ENCODE assay signal across 25 mouse cellular contexts in the genomic region with DNA sequence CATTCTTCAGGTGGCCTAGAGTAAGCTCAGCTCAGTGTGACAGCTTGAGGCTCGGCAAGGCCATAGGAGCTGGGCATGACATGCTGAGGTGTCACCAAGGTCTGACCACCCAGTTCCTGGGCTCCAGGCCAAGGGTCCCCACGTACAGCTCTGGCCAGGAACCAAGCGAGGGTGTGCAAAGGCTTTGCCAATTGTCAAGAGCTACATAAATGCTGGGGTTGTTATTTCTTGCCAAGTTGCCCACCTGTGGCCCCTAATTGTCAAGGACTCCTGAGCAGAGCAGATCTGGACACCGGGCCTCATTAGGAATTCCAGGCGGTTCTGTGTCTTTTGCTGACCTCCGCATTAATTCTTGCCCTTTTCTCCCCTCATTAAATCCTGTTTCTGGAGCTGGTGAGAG.
"Had no signal": no experiment of that assay in that cellular context is flagged by ENCODE, and none has a peak within 500 bp of the region (broad histone marks: within the 10 kb centered on the region; RNA-seq: fewer than 3 reads in every experiment).

No protein-coding gene starts in this region.

- H3K9ac ChIP-seq: heart, embryonic 13.5 days; heart, embryonic 15.5 days; hindbrain, embryonic 13.5 days; hindbrain, embryonic 15.5 days; limb, embryonic 12.5 days; liver, embryonic 13.5 days; liver, embryonic 15.5 days had no signal

- ATAC-seq: hindbrain, postnatal 0 days; intestine, postnatal 0 days had no signal

- H3K4me1 ChIP-seq: heart, embryonic 13.5 days; heart, embryonic 15.5 days; hindbrain, embryonic 13.5 days; hindbrain, embryonic 15.5 days; liver, embryonic 13.5 days; liver, embryonic 15.5 days had no signal

- H3K4me3 ChIP-seq: heart, adult 2 months; heart, embryonic 13.5 days; heart, embryonic 15.5 days; hindbrain, embryonic 13.5 days; hindbrain, embryonic 15.5 days; layer of hippocampus, adult 2 months; left cerebral cortex, adult 2 months; limb, embryonic 10.5 days; limb, embryonic 12.5 days; liver, embryonic 13.5 days; liver, embryonic 15.5 days had no signal

- H3K27me3 ChIP-seq: heart, embryonic 15.5 days; hindbrain, embryonic 13.5 days; limb, embryonic 12.5 days; liver, embryonic 15.5 days had no signal

- H3K9me3 ChIP-seq: heart, embryonic 13.5 days; heart, embryonic 15.5 days; hindbrain, embryonic 13.5 days; hindbrain, embryonic 15.5 days; limb, embryonic 10.5 days; limb, embryonic 12.5 days; liver, embryonic 13.5 days; liver, embryonic 15.5 days had no signal

- H3K36me3 ChIP-seq: heart, embryonic 13.5 days; heart, embryonic 15.5 days; hindbrain, embryonic 13.5 days; hindbrain, embryonic 15.5 days; limb, embryonic 10.5 days; limb, embryonic 12.5 days; liver, embryonic 13.5 days; liver, embryonic 15.5 days had no signal

- DNase-seq: gastrocnemius, postnatal 14 days; gastrocnemius, postnatal 36 days; heart, adult 2 months; heart, postnatal 14 days; heart, postnatal 36 days; kidney, adult 18-20 months; kidney, adult 8-10 months; kidney, postnatal 10 days; kidney, postnatal 25 days; kidney, postnatal 4 days; liver; liver, embryonic 13.5 days had no signal

- H3K27ac ChIP-seq: heart, adult 2 months; heart, embryonic 13.5 days; heart, embryonic 15.5 days; hindbrain, embryonic 13.5 days; hindbrain, embryonic 15.5 days; hindbrain, postnatal 0 days; layer of hippocampus, adult 2 months; left cerebral cortex, adult 2 months; limb, embryonic 10.5 days; limb, embryonic 12.5 days; liver, embryonic 13.5 days; liver, embryonic 15.5 days had no signal

- H3K4me2 ChIP-seq: heart, embryonic 11.5 days; heart, embryonic 13.5 days; heart, embryonic 15.5 days; hindbrain, embryonic 13.5 days; hindbrain, embryonic 15.5 days; limb, embryonic 12.5 days; liver, embryonic 11.5 days; liver, embryonic 13.5 days; liver, embryonic 15.5 days had no signal
